Mouse (Mus musculus) lung, postnatal 0 days (tissue): ENCODE results near the gene Ltb4r2.

Source experiments
- CTCF ChIP-seq: IDR thresholded peaks from 2 replicates; pipeline ENCODE4 v1.5.1; 2016; ENCODE audit warnings: antibody characterized with exemption, mild to moderate bottlenecking
- EP300 ChIP-seq: IDR thresholded peaks from 2 replicates; pipeline ENCODE4 v1.6.1; 2016; ENCODE audit warnings: antibody characterized with exemption, mild to moderate bottlenecking, control low read depth

GRCm38 (mm10) chr14:55782361-55782960 is 21.2 kb downstream of the Ltb4r2 start:
- TF ChIP-seq CTCF (no peak), EP300 (no peak)
